Comparison of ENCODE assay signal across 8 mouse cellular contexts in the genomic region with DNA sequence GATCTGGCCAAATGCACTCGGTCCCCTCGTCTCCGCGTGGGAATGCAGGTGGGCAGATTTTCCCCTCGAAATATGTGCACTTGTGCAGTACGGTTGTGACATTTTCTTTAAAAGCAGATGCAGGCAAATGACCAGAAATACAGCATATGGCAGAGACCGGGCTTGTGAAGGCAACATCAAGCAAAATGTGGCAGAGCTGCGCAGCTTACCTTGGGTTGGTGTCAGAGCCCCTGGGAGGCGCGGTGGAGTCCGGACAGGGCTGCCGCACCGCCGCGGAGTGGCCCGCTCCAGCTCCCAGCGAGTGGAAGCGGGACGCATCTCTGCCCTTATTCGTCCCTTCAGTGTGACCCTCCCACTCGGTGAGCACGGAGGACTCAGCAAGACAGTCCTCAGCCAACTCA. TPM values are rescaled to one million over a fixed set of nuclear protein-coding genes. Genes with fewer than 3 reads are reported as not detected.
DNase-seq lines count a peak whose midpoint lies in the region; ATAC-seq and TF ChIP-seq lines count a peak whose summit lies in the region.

Col19a1 (minus strand) TSS at position 332 of the 401 bp plus-strand sequence.

- H3K9ac ChIP-seq in neural tube, embryonic 11.5 days (ENCODE audit: low read length), result peak within 1 kb of the TSS; percentile 42

- no peak within 1 kb of the TSS for H3K27ac ChIP-seq in spleen, adult 2 months (ENCODE audit: insufficient read depth, low read length)
- H3K27ac ChIP-seq in neural tube, embryonic 11.5 days (ENCODE audit: low read depth, low read length), result no peak within 1 kb of the TSS

- H3K4me3 ChIP-seq in spleen, adult 2 months (ENCODE audit: extremely low read depth, insufficient read depth, insufficient read length), result peak within 1 kb of the TSS; percentile 6; the same call in 1 of the 2 replicates
- H3K4me3 ChIP-seq in neural tube, embryonic 11.5 days (ENCODE audit: low read depth, low read length), result peak within 1 kb of the TSS; percentile 49

- no peaks in the 10 kb centered on the region for H3K9me3 ChIP-seq in neural tube, embryonic 11.5 days (ENCODE audit: control insufficient read depth, low read length)

- no peak for TF ChIP-seq POLR2A in spleen, adult 2 months (IDR thresholded peaks at IDR 0.05; ENCODE audit: low read depth, low read length)

- no peaks in the 10 kb centered on the region for H3K36me3 ChIP-seq in spleen, adult 2 months (ENCODE audit: control insufficient read depth, insufficient read depth, low read length)
- H3K36me3 ChIP-seq in neural tube, embryonic 11.5 days (ENCODE audit: control insufficient read depth, insufficient read depth, low read length), result no peaks in the 10 kb centered on the region

- H3K4me1 ChIP-seq in spleen, adult 2 months (ENCODE audit: control insufficient read depth, insufficient read depth, insufficient read length), result no peaks in the 10 kb centered on the region
- H3K4me1 ChIP-seq in neural tube, embryonic 11.5 days (ENCODE audit: control insufficient read depth, insufficient read depth, low read length), result no peaks in the 10 kb centered on the region

- DNase-seq in spleen, adult 2 months (ENCODE audit: low read depth in 1 of 2, low spot score in 2 of 2), result no peak
- no peak for DNase-seq in spleen, adult 18-20 months
- DNase-seq in embryo, embryonic 10.5 days (ENCODE audit: low spot score), result peak; percentile 56
- DNase-seq in heart, postnatal 14 days, result peak; percentile 1 to 9
- DNase-seq in left cerebral cortex, postnatal 36 days (ENCODE audit: low spot score in 2 of 2), result peak; percentile 45 to 46
- DNase-seq in neural tube, embryonic 11.5 days (ENCODE audit: low spot score), result peak; percentile 57
- no peak for DNase-seq in urinary bladder, adult 2 months (ENCODE audit: low spot score)
- no peak for DNase-seq in thymus, postnatal 0 days (ENCODE audit: low spot score)

- peak; percentile 57 for ATAC-seq in neural tube, embryonic 11.5 days (ENCODE audit: insufficient read depth, low FRiP score, low TSS enrichment)

- no peak for TF ChIP-seq CTCF in spleen, adult 2 months (IDR thresholded peaks at IDR 0.05; ENCODE audit: extremely low read depth, insufficient read depth, insufficient read length, insufficient replicate concordance)

- WGBS in spleen, adult 2 months, result 4% methylated on average over 22 of the region's 22 CpGs
- WGBS in neural tube, embryonic 11.5 days, result 2% methylated on average over 22 of the region's 22 CpGs

- peaks cover 4% of the 10 kb centered on the region; the same call in 1 of the 2 replicates for H3K27me3 ChIP-seq in spleen, adult 2 months (ENCODE audit: control insufficient read depth, insufficient read depth, low read length)
- H3K27me3 ChIP-seq in neural tube, embryonic 11.5 days (ENCODE audit: control insufficient read depth, insufficient read depth, low read length), result peaks cover 26% of the 10 kb centered on the region

- peak within 1 kb of the TSS; percentile 99 for H3K4me2 ChIP-seq in neural tube, embryonic 11.5 days (ENCODE audit: low read depth)

- intact Hi-C loops in heart, postnatal 14 days (cut with DNase I), result no loop called here
- intact Hi-C loops in left cerebral cortex, postnatal 36 days (cut with DNase I), result loop anchor here (10.0 kb wide), 1 partner anchor 122 kb away; no protein-coding TSS in a partner anchor

RNA-seq across cellular contexts. Expression of gene Col19a1, which starts in this region (rescaled TPM):
- polyA plus RNA-seq in spleen, adult 2 months (2012; rRNA removed), result 0.07 and 0.14 TPM in 2 replicates
- under 1 TPM in 1 of 2 experiments, not detected in 1; 0.10 TPM for total RNA-seq in heart, postnatal 14 days (2021)
- total RNA-seq in left cerebral cortex, postnatal 36 days (2021), result 10 to 100 TPM; 26.2 to 30.8 TPM
- polyA plus RNA-seq in neural tube, embryonic 11.5 days (2014; fragmentation: Nextera tagmentation; extraction: Ambion mirVana), result 1.6 and 1.9 TPM in 2 replicates
- polyA plus RNA-seq in urinary bladder, adult 2 months (2012; rRNA removed), result 0.70 and 1.0 TPM in 2 replicates
- 1.1 and 1.4 TPM in 2 replicates for polyA plus RNA-seq in thymus, postnatal 0 days (2015; fragmentation: Nextera tagmentation; extraction: Ambion mirVana)

Comparison
In these comparisons a context has a peak if more than half of its experiments do, and no peak if none do; other contexts are left out.
1. RNA of gene Col19a1 (total RNA-seq): 26.2 to 30.8 TPM in left cerebral cortex, postnatal 36 days; 0.10 TPM in heart, postnatal 14 days; every median in the first group is over 10 times any median in the second.
2. Peak in DNase-seq in heart, postnatal 14 days; RNA of the gene not detected or under 1 TPM.
3. DNase-seq: peak in embryo, embryonic 10.5 days (single experiment), left cerebral cortex, postnatal 36 days (2 of 2) and neural tube, embryonic 11.5 days (single experiment); none in spleen, adult 2 months (0 of 2), spleen, adult 18-20 months (0 of 2), urinary bladder, adult 2 months (single experiment) and thymus, postnatal 0 days (single experiment).